Mouse (Mus musculus): ENCODE measurements around the gene Hnf4a.

- TF ChIP-seq GATA1 (IDR thresholded peaks at IDR 0.05; ENCODE audit: borderline replicate concordance, low read length) (no peak), FLI1 (IDR thresholded peaks at IDR 0.05; ENCODE audit: low read length) (no peak)
Measured at GRCm38 (mm10) chr2:163530418-163530817, 23.8 kb downstream of the Hnf4a start.

Measured in megakaryocyte, embryonic 14.5 days (primary cell).